Mouse (Mus musculus) urinary bladder, adult 18-20 months (tissue): ENCODE measurements around the gene 4933411K16Rik.

Experiments used
- DNase-seq, 2 experiments: peaks; one replicate each; pipeline ENCODE4 v3.0.0; 2022; ENCODE audit warnings: low spot score in 2 of 2, mixed read lengths in 2 of 2

4933411K16Rik gene

DNA sequence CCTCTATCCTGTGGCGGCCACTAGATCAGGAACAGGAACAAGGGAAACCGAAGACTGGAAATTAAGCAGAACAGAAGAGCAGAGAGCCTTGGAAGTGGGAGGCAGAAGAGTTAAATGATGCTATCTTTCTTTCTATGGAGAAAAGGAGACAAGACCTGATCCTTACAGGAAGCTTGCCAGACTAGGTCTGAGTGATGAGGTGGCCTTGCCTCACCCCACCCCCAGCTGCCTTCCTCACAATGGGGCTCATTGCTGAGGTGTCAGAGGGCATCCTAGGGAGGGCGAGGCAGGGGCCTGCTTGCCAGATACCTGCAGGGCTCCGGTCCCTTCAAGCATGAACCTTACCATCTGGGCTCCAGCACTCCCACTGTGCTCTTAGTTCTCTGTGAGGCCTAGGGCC, at the start of gene 4933411K16Rik:
TSS of gene 4933411K16Rik (plus strand) at position 301 of the 400 bp plus-strand sequence.
- no peak for DNase-seq

DNA sequence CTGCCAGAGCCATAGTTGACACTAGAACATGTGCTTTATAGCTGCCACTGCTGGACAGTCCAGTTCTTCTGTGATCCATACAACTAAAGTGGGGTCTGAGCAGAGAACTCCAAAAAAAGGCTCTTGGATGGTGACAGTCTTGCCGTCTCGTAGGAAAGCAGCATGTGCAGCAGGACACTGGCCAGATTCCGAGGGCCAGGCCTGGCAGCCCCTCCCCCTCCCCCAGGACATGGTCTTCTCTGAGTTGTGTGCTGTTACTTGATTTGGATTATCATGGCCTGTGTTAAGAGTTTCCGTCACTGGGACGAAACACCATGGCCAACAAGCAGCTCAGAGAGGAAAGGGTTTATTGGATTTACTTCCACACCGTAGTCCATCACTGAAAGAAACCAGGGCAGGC, 47.8 kb upstream of the 4933411K16Rik start:
- no peak for DNase-seq

DNA sequence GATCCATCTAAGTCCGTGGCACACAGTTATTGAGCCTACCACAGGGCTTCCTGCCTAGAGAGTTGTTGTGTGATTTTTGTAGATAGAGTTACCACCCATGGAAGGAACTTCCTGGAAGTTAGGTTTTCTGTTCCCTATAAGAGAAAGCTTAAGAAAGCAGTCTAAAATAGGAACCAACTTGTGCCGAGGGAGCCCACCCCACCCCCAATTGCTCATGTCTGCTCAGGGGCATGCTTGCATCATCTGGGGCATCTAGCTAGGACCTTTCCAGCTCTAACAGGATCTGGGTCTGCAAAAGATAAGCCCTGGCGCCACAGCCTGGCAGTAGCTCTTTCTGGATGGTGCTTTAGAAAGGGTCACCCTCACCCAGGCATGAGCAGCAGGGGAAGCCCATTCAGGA, 46.4 kb upstream of the 4933411K16Rik start:
- DNase-seq: no peak

GRCm38 (mm10) chr19:42006568-42006967, 45.5 kb upstream of the 4933411K16Rik start:
- DNase-seq: no peak

DNA sequence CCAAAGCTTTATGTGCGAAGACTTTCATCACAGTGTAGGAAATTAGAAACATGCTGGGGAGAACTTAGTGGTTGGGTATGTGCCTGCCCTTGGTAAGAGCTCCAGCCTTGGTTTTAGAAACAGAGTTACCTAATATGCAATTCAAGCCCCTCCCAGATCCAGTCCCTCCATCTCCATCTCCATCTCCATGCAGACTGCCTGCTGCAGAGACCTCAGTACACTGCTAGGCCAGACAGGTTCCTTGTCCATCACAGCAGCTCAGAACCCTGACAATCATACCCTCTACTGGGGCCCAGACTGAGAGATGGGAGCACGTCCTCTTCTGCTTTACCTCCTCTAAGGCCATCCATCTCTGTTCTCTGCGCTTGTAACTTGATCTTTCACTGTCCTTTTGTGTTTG, 43.5 kb upstream of the 4933411K16Rik start:
- DNase-seq: no peak

GRCm38 (mm10) chr19:42009067-42009466, 43.0 kb upstream of the 4933411K16Rik start:
- DNase-seq: no peak

GRCm38 (mm10) chr19:42010436-42010835, 41.6 kb upstream of the 4933411K16Rik start:
- DNase-seq: no peak

DNA sequence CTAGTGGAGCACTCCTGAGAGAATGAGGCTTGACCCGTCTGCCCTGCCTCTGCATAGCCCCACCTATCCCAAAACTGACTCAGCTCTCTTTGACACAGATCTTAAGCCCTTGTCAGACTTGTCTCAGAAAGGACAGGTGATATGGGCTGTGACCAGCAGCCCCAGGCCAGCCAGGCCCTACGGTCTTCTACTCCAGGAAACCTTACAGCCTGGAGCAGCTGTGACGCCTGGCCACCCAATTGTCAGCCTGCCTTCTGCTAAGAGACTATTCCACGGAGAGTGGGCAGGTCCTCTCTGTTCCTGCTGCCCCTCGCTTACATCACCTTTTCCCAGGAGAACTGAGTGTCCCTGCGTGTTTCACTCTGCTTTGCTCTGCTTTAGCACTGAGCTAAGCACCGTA, 40.9 kb upstream of the 4933411K16Rik start:
- no peak for DNase-seq

GRCm38 (mm10) chr19:42014231-42014825, 37.7 kb upstream of the 4933411K16Rik start:
- DNase-seq: no peak

DNA sequence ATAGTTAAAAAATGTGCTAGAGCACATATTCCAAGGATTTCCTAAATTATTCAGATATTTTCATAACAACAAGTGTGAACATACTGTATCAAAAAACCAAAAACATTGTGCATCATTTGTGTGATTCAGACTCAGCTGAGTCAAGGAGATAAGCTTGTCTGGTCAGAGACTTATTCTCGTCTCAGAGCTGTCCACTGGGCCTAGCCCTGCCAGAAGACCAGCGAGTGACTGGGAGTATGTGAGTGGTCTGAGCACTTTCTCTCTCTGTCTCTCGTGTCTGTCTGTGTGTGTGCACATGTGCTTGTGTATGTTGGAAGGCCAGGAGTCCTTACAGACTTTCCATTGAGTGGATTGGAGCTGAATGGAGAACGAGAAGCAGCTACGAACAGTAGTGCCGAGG, 37.0 kb upstream of the 4933411K16Rik start:
- DNase-seq: no peak

- no peak for DNase-seq
These were observed 35.8 kb upstream of the 4933411K16Rik start for GRCm38 (mm10) chr19:42016251-42016650.

GRCm38 (mm10) chr19:42016840-42017239, 35.2 kb upstream of the 4933411K16Rik start:
- DNase-seq: peak in 1 of 2 experiments; percentile 44

GRCm38 (mm10) chr19:42017399-42018247, 34.4 kb upstream of the 4933411K16Rik start:
- peak in 1 of 2 experiments; percentile 80 for DNase-seq

GRCm38 (mm10) chr19:42019011-42019522, 33.0 kb upstream of the 4933411K16Rik start:
- DNase-seq: no peak

DNA sequence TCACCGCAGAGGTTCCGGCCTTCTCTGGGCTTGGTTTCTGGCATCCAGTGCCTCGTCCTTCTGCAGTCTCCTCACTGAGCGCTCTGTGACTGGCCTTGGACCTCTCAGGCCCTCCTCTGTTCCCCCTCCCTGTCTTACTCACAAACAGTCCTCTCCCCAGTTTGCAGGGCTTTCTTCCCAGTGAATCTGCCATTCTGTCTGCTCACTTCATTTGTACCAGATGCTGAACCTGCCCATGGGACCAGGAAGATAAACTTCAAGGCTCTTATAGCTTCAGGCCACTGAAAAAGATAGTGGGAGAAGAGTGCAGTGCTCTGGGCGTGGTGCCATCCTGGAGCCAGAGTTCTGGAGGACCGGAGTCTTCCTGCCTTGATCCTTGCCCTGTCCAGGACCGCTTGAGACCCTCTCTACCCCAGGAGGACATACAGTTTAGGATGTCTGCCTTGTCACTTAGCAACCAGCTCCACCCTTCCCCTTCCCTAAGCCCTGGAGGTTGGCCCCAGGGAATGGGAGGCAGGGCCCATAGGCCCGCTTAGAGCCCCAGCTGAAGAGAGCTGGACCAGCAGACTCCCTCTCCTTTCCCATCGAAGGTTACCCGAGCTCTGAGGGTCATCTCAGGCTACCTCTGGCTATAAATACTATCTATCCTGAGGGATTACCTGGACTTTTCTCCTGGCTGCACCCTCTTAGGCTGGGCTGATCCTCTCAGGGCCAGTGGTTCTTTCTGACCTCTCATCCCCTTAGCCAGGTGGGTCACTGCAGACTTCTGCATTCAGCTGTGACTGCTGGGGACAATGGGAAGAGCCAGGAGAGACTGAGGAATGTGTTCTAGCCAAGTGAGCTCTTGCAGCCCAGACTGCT, 30.1 kb upstream of the 4933411K16Rik start:
- DNase-seq: no peak

DNA sequence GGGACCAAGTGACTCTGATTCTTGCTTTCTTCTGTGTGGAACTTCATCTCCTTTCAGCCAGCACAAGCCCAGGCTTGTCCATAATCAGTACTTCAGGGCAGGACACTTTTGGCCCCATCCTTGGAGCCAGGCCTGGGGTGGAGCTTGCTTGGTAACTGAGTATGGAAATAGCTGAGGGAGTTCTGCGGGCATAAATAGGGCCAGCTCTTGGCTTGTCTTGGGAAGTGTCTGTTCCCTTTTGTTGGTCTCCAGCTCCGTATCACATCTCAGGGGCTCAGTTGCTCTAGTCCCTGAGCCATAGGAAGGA, 29.6 kb upstream of the 4933411K16Rik start:
- DNase-seq: no peak

DNA sequence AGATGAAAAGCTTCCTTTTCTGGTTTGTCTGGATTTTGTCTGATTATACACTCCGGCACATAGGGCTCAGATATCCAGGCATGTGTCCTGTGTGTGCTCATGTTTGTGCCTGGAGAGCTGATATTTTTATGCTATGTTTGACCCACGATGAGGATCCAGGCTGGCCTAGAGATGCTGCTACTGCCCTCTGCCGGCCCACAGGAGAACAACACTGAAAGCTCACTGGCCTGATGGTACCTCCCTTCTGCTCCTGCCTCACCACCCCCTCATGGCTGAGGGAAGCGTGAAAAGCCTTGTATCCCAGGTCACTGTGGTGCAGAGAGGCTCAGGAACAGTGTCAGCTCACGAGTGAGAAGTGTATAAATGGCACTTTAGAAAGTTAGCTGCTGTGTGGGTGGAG, 25.9 kb upstream of the 4933411K16Rik start:
- DNase-seq: peak; percentile 70 to 79

GRCm38 (mm10) chr19:42031112-42031511, 20.9 kb upstream of the 4933411K16Rik start:
- no peak for DNase-seq

- DNase-seq: no peak
These were observed 18.4 kb upstream of the 4933411K16Rik start for GRCm38 (mm10) chr19:42033611-42034010.

DNA sequence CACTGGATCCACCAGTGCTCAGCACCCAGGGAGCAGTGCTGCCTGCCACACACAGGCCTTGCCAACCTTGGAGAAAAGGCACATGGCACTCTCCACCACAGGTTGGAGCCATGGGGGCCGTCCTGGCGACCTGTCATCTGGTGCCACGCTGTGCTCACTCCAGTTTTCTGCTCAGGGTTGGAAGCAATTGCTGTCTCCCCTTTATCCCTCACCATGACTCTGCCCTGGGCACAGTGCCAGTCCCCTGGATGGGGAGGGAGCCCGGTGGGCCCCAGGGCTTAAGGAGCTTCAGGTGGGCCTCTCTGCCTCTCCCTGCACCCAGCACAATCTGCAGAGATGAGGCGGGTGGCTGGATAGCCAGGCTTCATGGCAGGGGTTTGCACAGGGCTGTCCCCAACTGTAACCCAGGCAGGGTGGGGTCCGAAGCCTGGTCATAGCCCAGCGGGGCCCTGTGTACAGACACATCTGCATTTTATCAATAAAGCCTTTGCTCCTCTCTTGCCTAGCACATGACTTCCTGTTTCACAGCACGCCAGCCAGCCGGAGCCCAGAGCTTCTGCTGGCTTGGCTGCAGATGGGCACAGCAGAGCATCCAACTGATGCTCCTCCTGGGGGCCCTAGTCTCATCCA, 17.8 kb upstream of the 4933411K16Rik start:
- DNase-seq: no peak

DNA sequence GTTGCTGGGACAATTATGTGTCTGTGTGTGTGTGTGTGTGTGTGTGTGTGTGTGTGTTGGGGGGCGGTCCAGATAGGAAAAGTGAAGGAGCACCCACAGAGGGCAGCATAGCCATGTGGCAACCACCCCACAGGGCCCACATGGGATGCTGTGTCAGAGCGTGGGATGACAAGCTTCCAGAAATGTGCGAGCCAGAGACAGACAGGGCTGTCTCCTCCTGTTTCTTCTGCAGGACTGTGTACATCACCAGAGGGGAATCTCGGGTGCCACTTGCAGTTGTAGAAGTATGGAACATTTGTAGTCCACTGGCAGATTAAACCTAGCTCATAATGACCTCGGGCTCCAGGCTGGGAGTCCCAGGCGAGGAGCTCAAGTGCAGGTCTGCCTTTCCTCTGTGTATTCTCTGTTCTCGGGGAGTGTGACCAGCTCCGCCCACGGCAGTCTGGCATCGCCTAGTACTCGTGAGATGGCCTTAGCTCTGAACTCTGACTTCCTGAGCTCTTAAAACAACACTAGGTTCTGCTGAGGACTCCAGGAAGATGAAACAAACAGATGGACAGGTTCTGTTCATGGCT, 17.1 kb upstream of the 4933411K16Rik start:
- DNase-seq: no peak
